Mouse (Mus musculus) intestine, embryonic 16.5 days (tissue): ENCODE results near the gene Tmem210. TPM values are rescaled to one million over a fixed set of nuclear protein-coding genes. Genes with fewer than 3 reads are reported as not detected.

Experiments
- polyA plus RNA-seq: library from polyadenylated mRNA; unstranded; fragments of >200 nt; fragmentation: Nextera tagmentation; extraction: Ambion mirVana; gene quantifications from 2 replicates; pipeline ENCODE4 v1.2.1, GENCODE M21; 2015

Gene Tmem210
- polyA plus RNA-seq, 1 experiment from 2014 or later: not detected

Other genes with a start within 250 kb of the Tmem210 start
- gene Nsmf, start 233.8 kb upstream of the Tmem210 start, polyA plus RNA-seq: 39.1 and 45.5 TPM in 2 replicates
- 14.3 and 16.7 TPM in 2 replicates for gene Entpd8, start 207.8 kb upstream of the Tmem210 start, polyA plus RNA-seq
- gene Noxa1, start 193.0 kb upstream of the Tmem210 start, polyA plus RNA-seq: 6.5 and 7.9 TPM in 2 replicates
- 11.0 and 14.4 TPM in 2 replicates for gene Nrarp, start 107.4 kb upstream of the Tmem210 start, polyA plus RNA-seq
- 23.0 and 23.4 TPM in 2 replicates for gene Tor4a, start 91.3 kb upstream of the Tmem210 start, polyA plus RNA-seq
- gene Nelfb, start 76.7 kb upstream of the Tmem210 start, polyA plus RNA-seq: 99.9 and 102 TPM in 2 replicates
- not detected in 2 replicates for gene Stpg3, start 73.5 kb upstream of the Tmem210 start, polyA plus RNA-seq
- 0.12 and 0.62 TPM in 2 replicates for gene Fam166a, start 69.4 kb upstream of the Tmem210 start, polyA plus RNA-seq
- gene Tubb4b, start 63.4 kb upstream of the Tmem210 start, polyA plus RNA-seq: 635 and 699 TPM in 2 replicates
- gene Slc34a3, start 53.8 kb upstream of the Tmem210 start, polyA plus RNA-seq: 11.3 and 17.7 TPM in 2 replicates
- gene Rnf224, start 51.4 kb upstream of the Tmem210 start, polyA plus RNA-seq: 0.37 and 0.54 TPM in 2 replicates
- gene Rnf208, start 45.9 kb upstream of the Tmem210 start, polyA plus RNA-seq: 25.6 and 36.4 TPM in 2 replicates
- gene Cysrt1, start 45.7 kb upstream of the Tmem210 start, polyA plus RNA-seq: 3.3 and 6.4 TPM in 2 replicates
- gene AL732309.1, start 41.3 kb upstream of the Tmem210 start, polyA plus RNA-seq: 7.3 and 9.3 TPM in 2 replicates
- gene Tmem203, start 32.7 kb upstream of the Tmem210 start, polyA plus RNA-seq: 22.3 and 23.1 TPM in 2 replicates
- 31.7 and 38.6 TPM in 2 replicates for gene Tprn, start 25.5 kb upstream of the Tmem210 start, polyA plus RNA-seq
- gene Ssna1, start 15.7 kb upstream of the Tmem210 start, polyA plus RNA-seq: 176 and 200 TPM in 2 replicates
- 91.4 and 97.3 TPM in 2 replicates for gene Anapc2, start 15.7 kb upstream of the Tmem210 start, polyA plus RNA-seq
- 1.9 and 2.5 TPM in 2 replicates for gene Lrrc26, start 1.8 kb downstream of the Tmem210 start, polyA plus RNA-seq
- gene Grin1, start 31.0 kb downstream of the Tmem210 start, polyA plus RNA-seq: 1.7 and 2.1 TPM in 2 replicates
- gene Man1b1, start 44.2 kb downstream of the Tmem210 start, polyA plus RNA-seq: 36.7 and 43.2 TPM in 2 replicates
- 74.4 and 104 TPM in 2 replicates for gene Dpp7, start 68.2 kb downstream of the Tmem210 start, polyA plus RNA-seq
- 196 and 259 TPM in 2 replicates for gene Uap1l1, start 77.5 kb downstream of the Tmem210 start, polyA plus RNA-seq
- gene Sapcd2, start 84.2 kb downstream of the Tmem210 start, polyA plus RNA-seq: 56.7 and 66.4 TPM in 2 replicates
- gene Entpd2, start 107.7 kb downstream of the Tmem210 start, polyA plus RNA-seq: 23.7 and 27.4 TPM in 2 replicates
- gene Npdc1, start 111.2 kb downstream of the Tmem210 start, polyA plus RNA-seq: 48.9 and 51.1 TPM in 2 replicates
- 0.13 and 0.33 TPM in 2 replicates for gene Fut7, start 135.1 kb downstream of the Tmem210 start, polyA plus RNA-seq
- gene Abca2, start 140.6 kb downstream of the Tmem210 start, polyA plus RNA-seq: 2.1 and 2.8 TPM in 2 replicates
- gene Clic3, start 168.7 kb downstream of the Tmem210 start, polyA plus RNA-seq: 2.6 and 2.7 TPM in 2 replicates
- gene Paxx, start 172.9 kb downstream of the Tmem210 start, polyA plus RNA-seq: 31.5 and 37.4 TPM in 2 replicates
- gene Ptgds, start 181.9 kb downstream of the Tmem210 start, polyA plus RNA-seq: 4.0 and 4.5 TPM in 2 replicates
- 0.32 TPM in 1 of 2 replicates, not detected in the other for gene Lcn12, start 205.8 kb downstream of the Tmem210 start, polyA plus RNA-seq
- gene Fbxw5, start 212.6 kb downstream of the Tmem210 start, polyA plus RNA-seq: 70.2 and 71.9 TPM in 2 replicates
- 6.8 and 8.5 TPM in 2 replicates for gene C8g, start 213.6 kb downstream of the Tmem210 start, polyA plus RNA-seq